Mouse (Mus musculus): ENCODE results near the gene Sox3. TPM values are rescaled to one million over a fixed set of nuclear protein-coding genes. Genes with fewer than 3 reads are reported as not detected.

Gene Sox3
- total and polyA plus RNA-seq, 2 experiments from 2014 or later = 0.07 TPM; not detected in 1

- H3K36me3 ChIP-seq (replicated peaks; ENCODE audit: control insufficient read depth, insufficient read depth, low read length) = no peaks in the 10 kb centered on the region
- TF ChIP-seq CTCF (IDR thresholded peaks at IDR 0.05; ENCODE audit: low read depth) (no peak), EP300 (IDR thresholded peaks at IDR 0.05; ENCODE audit: low read depth) (no peak)
- no peaks in the 10 kb centered on the region for H3K4me1 ChIP-seq (ENCODE audit: control insufficient read depth, insufficient read depth)
- ATAC-seq (ENCODE audit: insufficient read depth, low read depth) (no peak), DNase-seq (ENCODE audit: low spot score) (no peak)
- H3K9me3 ChIP-seq (replicated peaks; ENCODE audit: control insufficient read depth, low read length) = no peaks in the 10 kb centered on the region
- no peak overlapping the region for H3K4me2 ChIP-seq (ENCODE audit: low read depth, low read length)
- H3K27ac ChIP-seq (ENCODE audit: low read depth) = no peak overlapping the region
- no peak overlapping the region for H3K4me3 ChIP-seq (ENCODE audit: low read depth, low read length)
- H3K27me3 ChIP-seq (ENCODE audit: control insufficient read depth, insufficient read depth, low read length) = peaks cover 65% of the 10 kb centered on the region
- H3K9ac ChIP-seq (replicated peaks; ENCODE audit: low read depth, low read length) = no peak overlapping the region
- 21% methylated on average over 11 of the region's 11 CpGs for WGBS
Observed at GRCm38 (mm10) chrX:60895416-60895815, 2.2 kb upstream of the Sox3 start.

GRCm38 (mm10) chrX:60893720-60894543, 702 bp upstream of the Sox3 start:
- H3K36me3 ChIP-seq (replicated peaks; ENCODE audit: control insufficient read depth, insufficient read depth, low read length) = no peaks in the 10 kb centered on the region
- peak overlapping the region; percentile 72 for H3K4me2 ChIP-seq (ENCODE audit: low read depth, low read length)
- H3K4me3 ChIP-seq (ENCODE audit: low read depth, low read length) = peak overlapping the region; percentile 53
- no peak for ATAC-seq (ENCODE audit: insufficient read depth, low read depth)
- TF ChIP-seq EP300 (IDR thresholded peaks at IDR 0.05; ENCODE audit: low read depth) (no peak), CTCF (IDR thresholded peaks at IDR 0.05; ENCODE audit: low read depth) (no peak)
- H3K9me3 ChIP-seq (replicated peaks; ENCODE audit: control insufficient read depth, low read length) = no peaks in the 10 kb centered on the region
- 18% methylated on average over 48 of the region's 59 CpGs for WGBS
- peaks cover 73% of the 10 kb centered on the region for H3K27me3 ChIP-seq (ENCODE audit: control insufficient read depth, insufficient read depth, low read length)
- H3K27ac ChIP-seq (ENCODE audit: low read depth) = no peak overlapping the region
- no peak overlapping the region for H3K9ac ChIP-seq (replicated peaks; ENCODE audit: low read depth, low read length)
- H3K4me1 ChIP-seq (ENCODE audit: control insufficient read depth, insufficient read depth) = no peaks in the 10 kb centered on the region
- no peak for DNase-seq (ENCODE audit: low spot score)

GRCm38 (mm10) chrX:60892098-60892800, 981 bp downstream of the Sox3 start:
- ATAC-seq (ENCODE audit: insufficient read depth, low read depth) (peak; percentile 49), DNase-seq (ENCODE audit: low spot score) (no peak)
- WGBS = 13% methylated on average over 42 of the region's 102 CpGs

GRCm38 (mm10) chrX:60891329-60892095, 1.7 kb downstream of the Sox3 start:
- no peaks in the 10 kb centered on the region for H3K9me3 ChIP-seq (replicated peaks; ENCODE audit: control insufficient read depth, low read length)
- TF ChIP-seq EP300 (IDR thresholded peaks at IDR 0.05; ENCODE audit: low read depth) (no peak), CTCF (IDR thresholded peaks at IDR 0.05; ENCODE audit: low read depth) (no peak)
- H3K27ac ChIP-seq (ENCODE audit: low read depth) = no peak overlapping the region
- peak overlapping the region; percentile 72 for H3K4me2 ChIP-seq (ENCODE audit: low read depth, low read length)
- H3K4me3 ChIP-seq (ENCODE audit: low read depth, low read length) = peak overlapping the region; percentile 53
- H3K4me1 ChIP-seq (ENCODE audit: control insufficient read depth, insufficient read depth) = no peaks in the 10 kb centered on the region
- H3K9ac ChIP-seq (replicated peaks; ENCODE audit: low read depth, low read length) = no peak overlapping the region
- no peak for DNase-seq (ENCODE audit: low spot score)
- H3K27me3 ChIP-seq (ENCODE audit: control insufficient read depth, insufficient read depth, low read length) = peaks cover 62% of the 10 kb centered on the region
- ATAC-seq (ENCODE audit: insufficient read depth, low read depth) = no peak
- H3K36me3 ChIP-seq (replicated peaks; ENCODE audit: control insufficient read depth, insufficient read depth, low read length) = no peaks in the 10 kb centered on the region
- WGBS = 17% methylated on average over 40 of the region's 43 CpGs

More at GRCm38 (mm10) chrX:60892098-60892800, 981 bp downstream of the Sox3 start:
- Histone ChIP-seq H3K4me2 (ENCODE audit: low read depth, low read length) (peak overlapping the region; percentile 72), H3K4me1 (ENCODE audit: control insufficient read depth, insufficient read depth) (no peaks in the 10 kb centered on the region), H3K36me3 (replicated peaks; ENCODE audit: control insufficient read depth, insufficient read depth, low read length) (no peaks in the 10 kb centered on the region), H3K27ac (ENCODE audit: low read depth) (no peak overlapping the region), H3K27me3 (ENCODE audit: control insufficient read depth, insufficient read depth, low read length) (peaks cover 68% of the 10 kb centered on the region), H3K4me3 (ENCODE audit: low read depth, low read length) (peak overlapping the region; percentile 53), H3K9ac (replicated peaks; ENCODE audit: low read depth, low read length) (no peak overlapping the region), H3K9me3 (replicated peaks; ENCODE audit: control insufficient read depth, low read length) (no peaks in the 10 kb centered on the region)
- TF ChIP-seq EP300 (IDR thresholded peaks at IDR 0.05; ENCODE audit: low read depth) = no peak
- no peak for TF ChIP-seq CTCF (IDR thresholded peaks at IDR 0.05; ENCODE audit: low read depth)

- TF ChIP-seq CTCF (IDR thresholded peaks at IDR 0.05; ENCODE audit: low read depth) = no peak
- TF ChIP-seq EP300 (IDR thresholded peaks at IDR 0.05; ENCODE audit: low read depth) = no peak
- H3K4me3 ChIP-seq (ENCODE audit: low read depth, low read length) = peak overlapping the region; percentile 53
- H3K27me3 ChIP-seq (ENCODE audit: control insufficient read depth, insufficient read depth, low read length) = peaks cover 58% of the 10 kb centered on the region
- no peak for DNase-seq (ENCODE audit: low spot score)
- no peaks in the 10 kb centered on the region for H3K4me1 ChIP-seq (ENCODE audit: control insufficient read depth, insufficient read depth)
- no peak for ATAC-seq (ENCODE audit: insufficient read depth, low read depth)
- H3K4me2 ChIP-seq (ENCODE audit: low read depth, low read length) = peak overlapping the region; percentile 39; the same call in 1 of the 2 replicates
- no peak overlapping the region for H3K27ac ChIP-seq (ENCODE audit: low read depth)
- no peaks in the 10 kb centered on the region for H3K36me3 ChIP-seq (replicated peaks; ENCODE audit: control insufficient read depth, insufficient read depth, low read length)
- no peak overlapping the region for H3K9ac ChIP-seq (replicated peaks; ENCODE audit: low read depth, low read length)
- H3K9me3 ChIP-seq (replicated peaks; ENCODE audit: control insufficient read depth, low read length) = no peaks in the 10 kb centered on the region
- WGBS = 27% methylated on average over 18 of the region's 18 CpGs
Observed at GRCm38 (mm10) chrX:60890651-60891050, 2.6 kb downstream of the Sox3 start.

Measured in heart, postnatal 0 days (tissue).